Mouse (Mus musculus) kidney, embryonic 16.5 days (tissue): ENCODE data around the gene Pcna. TPM values are rescaled to one million over a fixed set of nuclear protein-coding genes. Genes with fewer than 3 reads are reported as not detected.
A peak's percentile ranks its signal among the peaks of the same experiment; 100 is the strongest.
"Not testable (repeated sequence)": the region's sequence is repeated elsewhere in the genome, so short reads cannot be mapped to it uniquely, and the experiment has no call there.

ENCODE experiments used
- ATAC-seq: fragments of 200-750 bp; cut with Nextera tagmentation; 2 replicates; pipeline ENCODE4 v1.8.0; 2017; ENCODE audit warnings: moderate TSS enrichment; ENCODE audit not compliant: low FRiP score, low TSS enrichment
- H3K27ac ChIP-seq: fragments of 300-500 bp; sonication (generic); 2 replicates; pipeline ENCODE4 v1.5.1; 2014; ENCODE audit warnings: low read length
- H3K27me3 ChIP-seq: fragments of 300-500 bp; sonication (generic); 2 replicates; pipeline ENCODE4 v1.6.1; 2014; ENCODE audit warnings: low read length, control low read depth, mixed read lengths; ENCODE audit not compliant: insufficient read depth
- H3K36me3 ChIP-seq: fragments of 300-500 bp; sonication (generic); 2 replicates; pipeline ENCODE4 v1.6.1; 2014; ENCODE audit warnings: low read length, control low read depth, mixed read lengths; ENCODE audit not compliant: insufficient read depth
- H3K4me1 ChIP-seq: fragments of 300-500 bp; sonication (generic); 2 replicates; pipeline ENCODE4 v1.6.1; 2014; ENCODE audit warnings: low read length, control low read depth, mixed read lengths; ENCODE audit not compliant: insufficient read depth
- H3K4me2 ChIP-seq: fragments of 300-500 bp; sonication (generic); replicated peaks from 2 replicates; pipeline ENCODE4 v1.6.1; 2014; ENCODE audit warnings: low read depth, low read length
- H3K4me3 ChIP-seq: fragments of 300-500 bp; sonication (generic); 2 replicates; pipeline ENCODE4 v1.5.1; 2014; ENCODE audit warnings: mild to moderate bottlenecking, low read length
- H3K9ac ChIP-seq: fragments of 300-500 bp; sonication (generic); replicated peaks from 2 replicates; pipeline ENCODE4 v1.6.1; 2014; ENCODE audit warnings: low read length
- H3K9me3 ChIP-seq: fragments of 300-500 bp; sonication (generic); 2 replicates; pipeline ENCODE4 v1.6.1; 2016; ENCODE audit warnings: low read length, control low read depth
- WGBS: fragments of 180-500 bp; shearing (Covaris S2); extraction: QIAGEN DNeasy Blood & Tissue Kit; methylation state at CpG from one replicate; pipeline ENCODE4 v1.1.7; 2014; 5-methylcytosine and 5-hydroxymethylcytosine counted together
- polyA plus RNA-seq: library from polyadenylated mRNA; unstranded; fragments of >200 nt; fragmentation: Nextera tagmentation; extraction: Ambion mirVana; gene quantifications from 2 replicates; pipeline ENCODE4 v1.2.1, GENCODE M21; 2015

Gene Pcna
- polyA plus RNA-seq, 1 experiment from 2014 or later = 265 TPM

DNA sequence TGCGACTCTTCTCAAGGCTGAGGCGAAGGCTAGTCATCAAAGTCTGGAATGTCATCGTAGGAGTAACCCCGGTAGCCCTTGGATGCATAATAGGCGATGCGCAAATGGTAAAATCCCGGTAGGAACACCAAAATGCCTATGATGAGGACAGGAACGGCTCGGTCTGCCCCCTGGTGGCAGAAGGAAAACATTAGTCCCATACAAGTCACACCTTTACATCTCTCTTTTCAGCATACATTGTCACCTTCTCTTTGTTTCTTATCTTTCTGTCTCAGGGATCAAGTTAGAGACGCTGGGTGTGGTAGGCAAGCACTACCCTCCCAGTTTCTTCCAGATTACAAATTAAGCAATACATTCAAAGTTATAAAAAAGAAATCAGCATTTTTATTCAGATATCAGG is 12.7 kb downstream of the Pcna start:
- not testable (repeated sequence) for H3K4me1 ChIP-seq, H3K4me2 ChIP-seq, H3K9ac ChIP-seq, H3K9me3 ChIP-seq, H3K36me3 ChIP-seq, H3K27me3 ChIP-seq, ATAC-seq, H3K4me3 ChIP-seq, H3K27ac ChIP-seq
- WGBS = 33% methylated on average over 7 of the region's 10 CpGs

DNA sequence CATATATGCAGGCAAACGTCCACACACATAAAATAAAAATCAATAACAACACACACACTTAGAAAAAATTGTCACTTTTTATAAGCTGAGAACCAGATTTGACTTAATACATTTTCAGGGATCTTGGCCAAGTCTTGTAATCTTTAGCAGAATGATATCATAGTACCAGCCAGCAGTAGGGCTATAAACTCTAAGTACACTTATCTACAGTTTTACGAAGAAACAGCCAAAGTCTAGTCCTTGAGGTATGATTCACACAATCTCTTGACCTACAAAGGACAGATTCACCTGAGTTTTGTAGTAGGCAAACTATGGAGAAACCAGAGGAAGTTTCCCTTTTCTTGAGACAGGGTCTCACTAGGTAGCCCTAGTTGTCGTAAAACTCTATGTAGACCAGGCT is 13.7 kb downstream of the Pcna start:
- not testable (repeated sequence) for H3K9me3 ChIP-seq, H3K4me1 ChIP-seq, ATAC-seq, H3K4me2 ChIP-seq, H3K27me3 ChIP-seq, H3K27ac ChIP-seq, H3K36me3 ChIP-seq, H3K9ac ChIP-seq, H3K4me3 ChIP-seq
- WGBS = 92% methylated on average over 3 of the region's 3 CpGs

DNA sequence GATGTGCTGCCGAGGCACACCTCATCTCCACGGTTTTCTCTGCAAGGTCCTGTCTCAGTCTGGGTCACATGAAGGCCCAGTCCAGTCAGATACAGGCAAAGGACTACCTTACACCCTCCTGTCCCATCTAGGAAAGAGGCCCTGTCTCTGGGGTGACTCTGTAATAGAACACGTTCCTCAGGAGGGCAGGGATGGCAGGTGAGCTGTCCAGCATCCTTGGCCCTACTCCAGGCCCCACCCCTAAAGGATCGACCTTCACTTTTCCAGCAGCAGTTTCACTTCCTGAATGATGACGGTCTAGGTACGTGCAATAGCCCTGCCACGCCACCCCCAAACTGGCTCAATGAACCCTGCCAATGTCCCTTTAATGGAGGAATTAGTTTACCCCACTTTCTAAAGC is 17.1 kb downstream of the Pcna start:
- Histone ChIP-seq H3K4me2 (no peak overlapping the region), H3K4me3 (no peak overlapping the region), H3K9ac (no peak overlapping the region), H3K9me3 (no peaks in the 10 kb centered on the region), H3K27me3 (no peaks in the 10 kb centered on the region), H3K4me1 (peaks cover 14% of the 10 kb centered on the region; the same call in 1 of the 2 replicates), H3K36me3 (no peaks in the 10 kb centered on the region), H3K27ac (no peak overlapping the region)
- peak; percentile 61; the same call in 1 of the 2 replicates for ATAC-seq
- WGBS = 77% methylated on average over 7 of the region's 7 CpGs

DNA sequence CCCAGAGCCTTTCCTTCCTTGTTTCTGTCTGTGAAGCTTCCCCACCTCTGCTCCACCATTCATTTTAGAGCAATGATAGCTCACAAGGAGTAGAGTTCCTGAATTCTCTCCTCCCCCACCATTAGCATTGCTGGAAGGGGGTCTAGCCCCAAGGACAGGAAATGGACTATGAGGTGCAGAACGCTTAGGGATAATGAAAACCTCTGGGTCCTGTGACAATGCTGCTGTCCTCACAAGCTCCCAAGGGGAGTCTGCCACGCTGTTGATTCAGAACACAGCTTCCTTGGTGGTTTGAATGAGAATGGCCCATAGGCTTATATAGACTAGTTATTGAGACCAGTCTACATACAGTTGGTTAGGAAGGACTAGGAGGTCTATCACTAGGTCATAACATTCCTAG is 17.8 kb downstream of the Pcna start:
- no peaks in the 10 kb centered on the region for H3K9me3 ChIP-seq
- no peaks in the 10 kb centered on the region for H3K27me3 ChIP-seq
- ATAC-seq = no peak
- H3K4me3 ChIP-seq = no peak overlapping the region
- no peak overlapping the region for H3K27ac ChIP-seq
- H3K9ac ChIP-seq = no peak overlapping the region
- WGBS = 55% methylated on average over 2 of the region's 2 CpGs
- H3K4me1 ChIP-seq = peaks cover 14% of the 10 kb centered on the region; the same call in 1 of the 2 replicates
- H3K36me3 ChIP-seq = no peaks in the 10 kb centered on the region
- no peak overlapping the region for H3K4me2 ChIP-seq

DNA sequence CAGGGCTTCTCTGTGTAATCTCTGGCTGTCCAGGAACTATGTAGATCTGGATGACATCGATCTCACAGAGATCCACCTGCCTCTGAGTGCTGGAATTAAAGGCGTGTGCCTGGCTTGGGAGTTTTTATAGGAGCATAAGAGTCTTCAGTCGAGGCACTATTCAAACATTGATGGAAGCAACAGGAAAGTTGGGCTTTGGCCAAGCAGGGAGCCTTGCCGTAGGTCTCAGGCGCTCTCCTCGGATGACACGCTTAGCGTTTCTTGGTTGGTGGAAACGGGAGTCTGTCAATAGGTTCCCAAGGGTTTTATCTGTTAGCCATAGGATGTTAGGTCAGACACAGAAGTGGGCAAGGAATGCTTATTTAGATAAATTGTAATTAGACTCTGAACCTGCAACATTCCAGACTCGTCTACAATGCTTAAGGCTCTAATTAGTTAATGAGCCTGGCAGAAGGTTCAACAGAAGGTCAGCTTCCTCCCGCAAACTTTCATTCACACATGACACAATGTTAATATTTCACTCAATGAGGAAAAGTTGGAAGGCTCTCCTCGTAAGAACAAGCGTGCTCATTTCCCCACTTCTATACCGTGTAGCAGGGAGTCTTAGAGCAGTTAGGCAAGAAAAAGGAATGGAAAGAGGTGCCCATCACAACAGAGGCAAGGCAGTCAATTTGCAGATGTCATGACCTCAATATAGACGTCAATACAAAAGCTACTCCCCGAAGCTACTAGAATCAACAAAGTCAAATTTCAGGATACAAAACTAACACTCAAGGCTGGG is 18.9 kb downstream of the Pcna start:
- H3K9ac ChIP-seq = no peak overlapping the region
- H3K27ac ChIP-seq = no peak overlapping the region
- no peak overlapping the region for H3K4me3 ChIP-seq
- H3K4me1 ChIP-seq = peaks cover 14% of the 10 kb centered on the region; the same call in 1 of the 2 replicates
- H3K9me3 ChIP-seq = no peaks in the 10 kb centered on the region
- H3K27me3 ChIP-seq = no peaks in the 10 kb centered on the region
- no peaks in the 10 kb centered on the region for H3K36me3 ChIP-seq
- peak; percentile 51; the same call in 1 of the 2 replicates for ATAC-seq
- 44% methylated on average over 16 of the region's 16 CpGs for WGBS
- H3K4me2 ChIP-seq = no peak overlapping the region

DNA sequence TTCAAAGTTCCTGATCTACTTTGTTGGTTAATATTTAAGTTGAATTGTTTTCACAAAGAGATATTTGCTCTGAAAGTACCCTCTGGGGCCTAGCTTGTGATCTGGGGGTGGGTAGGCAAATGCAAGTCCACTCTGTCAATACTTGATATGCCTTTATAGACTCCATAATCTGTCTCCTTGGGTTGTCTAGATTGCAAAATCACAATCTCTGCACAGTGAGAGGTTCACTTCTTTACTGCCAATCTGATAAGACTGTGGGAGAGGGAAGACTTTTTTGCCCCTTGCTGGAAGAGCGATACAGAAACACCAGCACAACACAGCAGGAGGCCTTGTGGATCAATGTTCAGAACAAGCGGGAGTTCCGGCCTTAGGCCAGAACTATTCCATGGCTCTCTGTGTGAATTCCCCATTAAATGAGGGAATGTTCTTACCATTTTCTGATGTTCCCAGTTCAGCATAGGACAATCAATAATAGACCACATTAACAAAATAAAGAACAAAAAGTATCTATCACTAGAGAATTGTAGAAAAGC is 20.6 kb downstream of the Pcna start:
- ATAC-seq = no peak

DNA sequence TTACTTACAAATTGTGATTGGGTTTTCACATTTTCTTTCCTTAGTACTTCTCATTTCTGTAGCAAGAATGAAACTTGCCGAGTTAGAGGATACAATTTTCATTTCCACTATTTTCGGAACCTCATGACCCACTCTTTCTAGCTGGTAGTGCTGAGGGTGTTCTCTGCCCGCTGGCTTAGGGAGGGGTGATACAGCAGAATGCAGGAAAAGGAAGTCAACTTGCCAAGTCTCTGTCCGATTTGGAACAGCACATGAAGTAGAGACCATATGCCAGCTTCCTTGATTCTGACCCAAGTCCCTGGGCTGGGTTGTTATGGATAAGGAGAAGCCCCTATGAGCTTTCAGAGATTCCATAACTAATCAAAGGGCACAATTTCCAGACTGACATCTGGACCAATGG is 28.8 kb downstream of the Pcna start:
- WGBS = 87% methylated on average over 4 of the region's 4 CpGs
- no peak overlapping the region for H3K9ac ChIP-seq
- H3K27ac ChIP-seq = no peak overlapping the region
- H3K4me1 ChIP-seq = no peaks in the 10 kb centered on the region
- H3K36me3 ChIP-seq = no peaks in the 10 kb centered on the region
- no peak overlapping the region for H3K4me2 ChIP-seq
- no peak for ATAC-seq
- peaks cover 3% of the 10 kb centered on the region; the same call in 1 of the 2 replicates for H3K9me3 ChIP-seq
- no peaks in the 10 kb centered on the region for H3K27me3 ChIP-seq
- H3K4me3 ChIP-seq = no peak overlapping the region

More for the DNA sequence above, 20.6 kb downstream of the Pcna start:
- no peak overlapping the region for H3K27ac ChIP-seq
- no peaks in the 10 kb centered on the region for H3K36me3 ChIP-seq
- no peaks in the 10 kb centered on the region for H3K27me3 ChIP-seq
- H3K9me3 ChIP-seq = peaks cover 3% of the 10 kb centered on the region; the same call in 1 of the 2 replicates
- no peak overlapping the region for H3K9ac ChIP-seq
- WGBS = 86% methylated on average over 3 of the region's 3 CpGs
- H3K4me1 ChIP-seq = peaks cover 14% of the 10 kb centered on the region; the same call in 1 of the 2 replicates
- no peak overlapping the region for H3K4me2 ChIP-seq
- no peak overlapping the region for H3K4me3 ChIP-seq

DNA sequence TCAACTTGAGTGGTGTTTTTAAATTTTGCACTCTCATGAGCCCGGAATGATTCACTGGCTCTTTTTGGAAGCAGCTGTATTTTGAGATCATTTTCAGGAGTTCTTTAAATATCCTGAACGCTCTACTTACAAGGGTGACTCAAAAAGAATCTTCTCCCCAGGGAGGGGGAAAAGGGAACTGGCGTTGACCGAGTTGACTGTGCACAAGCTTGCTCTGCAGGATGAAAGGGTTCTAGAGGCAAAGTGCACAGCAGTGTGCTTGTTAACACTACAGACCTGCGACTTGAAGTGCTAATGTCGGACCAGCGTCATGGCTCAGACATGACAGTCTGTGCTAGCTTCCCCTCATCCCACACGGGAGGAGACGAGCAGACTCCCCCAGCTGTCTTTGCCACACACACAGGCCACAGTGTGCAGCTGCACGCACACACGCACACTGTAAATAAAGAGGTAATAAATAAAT is 31.5 kb downstream of the Pcna start:
- 44% methylated on average over 11 of the region's 11 CpGs for WGBS
- H3K9ac ChIP-seq = no peak overlapping the region
- H3K4me1 ChIP-seq = no peaks in the 10 kb centered on the region
- no peak overlapping the region for H3K27ac ChIP-seq
- no peaks in the 10 kb centered on the region for H3K36me3 ChIP-seq
- no peak overlapping the region for H3K4me3 ChIP-seq
- H3K4me2 ChIP-seq = no peak overlapping the region
- no peaks in the 10 kb centered on the region for H3K27me3 ChIP-seq
- H3K9me3 ChIP-seq = no peaks in the 10 kb centered on the region
- ATAC-seq = no peak

DNA sequence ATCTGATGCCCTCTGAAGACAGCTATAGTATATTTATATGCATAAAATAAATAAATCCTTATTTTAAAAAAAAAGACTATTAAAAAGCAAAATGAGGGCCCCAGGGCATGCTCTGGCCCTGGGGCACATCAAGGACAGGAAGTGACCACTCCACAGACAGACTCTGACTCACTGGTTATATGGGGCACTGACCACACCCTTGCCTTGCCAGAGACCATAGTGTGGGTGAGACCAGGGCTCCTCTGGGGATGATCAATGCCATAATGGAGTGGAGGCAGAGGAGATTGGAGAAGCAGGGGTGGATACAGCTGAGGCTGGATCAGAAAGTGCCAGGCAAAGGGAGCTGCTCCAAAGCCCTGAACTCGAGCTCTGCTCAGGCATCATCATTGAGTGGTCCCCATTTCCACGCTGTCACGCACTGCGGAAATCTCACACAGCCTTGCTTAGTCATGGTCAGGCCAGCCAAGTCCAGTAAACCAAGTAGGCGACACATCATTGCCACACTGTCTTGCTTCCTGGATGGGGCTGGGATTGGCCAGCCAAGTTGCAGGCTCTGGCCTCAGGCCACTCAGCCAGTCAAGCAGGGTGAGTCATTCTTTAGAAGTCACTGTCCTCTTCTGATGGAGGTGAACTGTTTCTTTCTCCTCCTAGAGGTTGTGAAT is 41.0 kb downstream of the Pcna start:
- 75% methylated on average over 5 of the region's 5 CpGs for WGBS
- Histone ChIP-seq H3K9me3 (no peaks in the 10 kb centered on the region), H3K9ac (no peak overlapping the region)

More for the DNA sequence above, 41.0 kb downstream of the Pcna start:
- H3K27ac ChIP-seq = no peak overlapping the region
- no peak overlapping the region for H3K4me3 ChIP-seq
- no peak overlapping the region for H3K4me2 ChIP-seq
- ATAC-seq = no peak
- no peaks in the 10 kb centered on the region for H3K4me1 ChIP-seq
- H3K27me3 ChIP-seq = no peaks in the 10 kb centered on the region
- no peaks in the 10 kb centered on the region for H3K36me3 ChIP-seq
